Mouse (Mus musculus): ENCODE measurements at regions not wholly inside any gene's neighbourhood (a gene's known extent, or its start where the extent isn't known, plus 50 kb on each side); places are given as distances from the start of the nearest gene placed in this dataset.

- TF ChIP-seq CTCF (IDR thresholded peaks at IDR 0.05; ENCODE audit: low read depth, low read length), result no peak
- TF ChIP-seq POLR2A (IDR thresholded peaks at IDR 0.05; ENCODE audit: extremely low read depth, insufficient read depth, low read length), result no peak
Measured at GRCm38 (mm10) chr12:35303188-35303587, 231.7 kb downstream of the Ahr start.

Data from liver, adult 2 months (tissue).